Mouse (Mus musculus): ENCODE data around the gene Adam15. TPM values are rescaled to one million over a fixed set of nuclear protein-coding genes. Genes with fewer than 3 reads are reported as not detected.

Gene Adam15
- polyA plus RNA-seq, 1 experiment from 2014 or later = 74.6 TPM

DNA sequence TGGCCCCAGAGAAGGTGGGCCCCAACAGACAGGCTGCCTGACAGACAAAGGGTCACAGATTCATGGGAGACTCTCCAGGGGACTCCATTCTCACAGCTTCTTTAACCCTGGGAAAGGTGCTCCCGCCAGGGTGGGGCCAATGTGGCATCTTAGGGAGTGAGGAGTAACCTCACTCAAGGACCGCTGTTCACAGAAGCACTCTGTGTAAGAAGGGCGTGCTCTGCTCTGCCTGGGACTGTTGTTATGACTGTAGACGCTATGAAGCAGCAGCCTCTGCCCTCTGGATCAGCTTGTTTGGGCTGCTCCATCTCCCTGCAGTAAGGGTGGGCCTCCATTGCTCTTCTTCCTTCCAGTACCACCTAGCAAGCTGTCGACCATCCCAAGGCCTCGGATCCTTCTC is 45.4 kb downstream of the Adam15 start:
- Histone ChIP-seq H3K36me3 (ENCODE audit: control insufficient read depth, insufficient read depth, low read length) (no peaks in the 10 kb centered on the region), H3K4me1 (ENCODE audit: control insufficient read depth, insufficient read depth, low read depth, low read length) (0 out of 2 replicates have a peak, but pooled peaks cover 2% of the 10 kb centered on the region), H3K4me3 (ENCODE audit: low read length) (no peak overlapping the region), H3K27me3 (replicated peaks; ENCODE audit: control insufficient read depth, insufficient read depth, low read length) (no peaks in the 10 kb centered on the region), H3K27ac (ENCODE audit: low read depth, low read length) (no peak overlapping the region), H3K4me2 (ENCODE audit: low read length) (no peak overlapping the region), H3K9ac (ENCODE audit: low read depth, low read length) (no peak overlapping the region), H3K9me3 (ENCODE audit: control insufficient read depth, low read length) (no peaks in the 10 kb centered on the region)
- 65% methylated on average over 6 of the region's 6 CpGs for WGBS
- ATAC-seq = no peak

- WGBS = 61% methylated on average over 2 of the region's 2 CpGs
- Histone ChIP-seq H3K4me2 (ENCODE audit: low read length) (no peak overlapping the region), H3K27me3 (replicated peaks; ENCODE audit: control insufficient read depth, insufficient read depth, low read length) (no peaks in the 10 kb centered on the region; the same call in 1 of the 2 replicates), H3K4me3 (ENCODE audit: low read length) (no peak overlapping the region), H3K9me3 (ENCODE audit: control insufficient read depth, low read length) (no peaks in the 10 kb centered on the region), H3K4me1 (ENCODE audit: control insufficient read depth, insufficient read depth, low read depth, low read length) (0 out of 2 replicates have a peak, but pooled peaks cover 2% of the 10 kb centered on the region), H3K27ac (ENCODE audit: low read depth, low read length) (no peak overlapping the region), H3K9ac (ENCODE audit: low read depth, low read length) (no peak overlapping the region), H3K36me3 (ENCODE audit: control insufficient read depth, insufficient read depth, low read length) (no peaks in the 10 kb centered on the region)
- ATAC-seq = no peak
Measured at GRCm38 (mm10) chr3:89300514-89300913, 49.3 kb downstream of the Adam15 start.

- no peaks in the 10 kb centered on the region for H3K36me3 ChIP-seq (ENCODE audit: control insufficient read depth, insufficient read depth, low read length)
- 65% methylated on average over 1 of the region's 1 CpGs for WGBS
- no peak for ATAC-seq
Measured at GRCm38 (mm10) chr3:89300071-89300470, 49.7 kb downstream of the Adam15 start.

GRCm38 (mm10) chr3:89299499-89299898 is 50.3 kb downstream of the Adam15 start:
- peak; percentile 37; the same call in 1 of the 2 replicates for ATAC-seq
- peak overlapping the region; percentile 53 for H3K4me2 ChIP-seq (ENCODE audit: low read length)
- H3K9ac ChIP-seq (ENCODE audit: low read depth, low read length) = peak overlapping the region; percentile 33; the same call in 1 of the 2 replicates
- WGBS = 2% methylated on average over 14 of the region's 14 CpGs
- peak overlapping the region; percentile 11; the same call in 1 of the 2 replicates for H3K4me3 ChIP-seq (ENCODE audit: low read length)
- H3K4me1 ChIP-seq (ENCODE audit: control insufficient read depth, insufficient read depth, low read depth, low read length) = 0 out of 2 replicates have a peak, but pooled peaks cover 2% of the 10 kb centered on the region
- H3K9me3 ChIP-seq (ENCODE audit: control insufficient read depth, low read length) = no peaks in the 10 kb centered on the region
- no peaks in the 10 kb centered on the region for H3K36me3 ChIP-seq (ENCODE audit: control insufficient read depth, insufficient read depth, low read length)
- no peaks in the 10 kb centered on the region; the same call in 1 of the 2 replicates for H3K27me3 ChIP-seq (replicated peaks; ENCODE audit: control insufficient read depth, insufficient read depth, low read length)
- no peak overlapping the region for H3K27ac ChIP-seq (ENCODE audit: low read depth, low read length)

More at GRCm38 (mm10) chr3:89300071-89300470, 49.7 kb downstream of the Adam15 start:
- Histone ChIP-seq H3K27ac (ENCODE audit: low read depth, low read length) (no peak overlapping the region), H3K4me1 (ENCODE audit: control insufficient read depth, insufficient read depth, low read depth, low read length) (0 out of 2 replicates have a peak, but pooled peaks cover 2% of the 10 kb centered on the region), H3K27me3 (replicated peaks; ENCODE audit: control insufficient read depth, insufficient read depth, low read length) (no peaks in the 10 kb centered on the region; the same call in 1 of the 2 replicates), H3K9me3 (ENCODE audit: control insufficient read depth, low read length) (no peaks in the 10 kb centered on the region), H3K9ac (ENCODE audit: low read depth, low read length) (no peak overlapping the region), H3K4me3 (ENCODE audit: low read length) (no peak overlapping the region), H3K4me2 (ENCODE audit: low read length) (peak overlapping the region; percentile 53)

- H3K36me3 ChIP-seq (ENCODE audit: control insufficient read depth, insufficient read depth, low read length) = no peaks in the 10 kb centered on the region
- WGBS = 84% methylated on average over 6 of the region's 6 CpGs
- H3K4me3 ChIP-seq (ENCODE audit: low read length) = no peak overlapping the region
- H3K9me3 ChIP-seq (ENCODE audit: control insufficient read depth, low read length) = no peaks in the 10 kb centered on the region
- no peaks in the 10 kb centered on the region; the same call in 1 of the 2 replicates for H3K27me3 ChIP-seq (replicated peaks; ENCODE audit: control insufficient read depth, insufficient read depth, low read length)
- ATAC-seq = no peak
- no peak overlapping the region for H3K27ac ChIP-seq (ENCODE audit: low read depth, low read length)
- no peak overlapping the region for H3K4me2 ChIP-seq (ENCODE audit: low read length)
- H3K4me1 ChIP-seq (ENCODE audit: control insufficient read depth, insufficient read depth, low read depth, low read length) = 0 out of 2 replicates have a peak, but pooled peaks cover 2% of the 10 kb centered on the region
- H3K9ac ChIP-seq (ENCODE audit: low read depth, low read length) = no peak overlapping the region
Measured at GRCm38 (mm10) chr3:89298908-89299307, 50.9 kb downstream of the Adam15 start.

GRCm38 (mm10) chr3:89296761-89297396 is 52.9 kb downstream of the Adam15 start:
- ATAC-seq = no peak
- Histone ChIP-seq H3K27me3 (replicated peaks; ENCODE audit: control insufficient read depth, insufficient read depth, low read length) (no peaks in the 10 kb centered on the region; the same call in 1 of the 2 replicates), H3K9me3 (ENCODE audit: control insufficient read depth, low read length) (no peaks in the 10 kb centered on the region), H3K4me2 (ENCODE audit: low read length) (no peak overlapping the region), H3K4me3 (ENCODE audit: low read length) (no peak overlapping the region), H3K27ac (ENCODE audit: low read depth, low read length) (no peak overlapping the region), H3K4me1 (ENCODE audit: control insufficient read depth, insufficient read depth, low read depth, low read length) (0 out of 2 replicates have a peak, but pooled peaks cover 2% of the 10 kb centered on the region), H3K9ac (ENCODE audit: low read depth, low read length) (no peak overlapping the region), H3K36me3 (ENCODE audit: control insufficient read depth, insufficient read depth, low read length) (no peaks in the 10 kb centered on the region)
- WGBS = 81% methylated on average over 11 of the region's 11 CpGs

GRCm38 (mm10) chr3:89295685-89296230 is 54.0 kb downstream of the Adam15 start:
- no peak overlapping the region for H3K4me3 ChIP-seq (ENCODE audit: low read length)
- no peak overlapping the region for H3K4me2 ChIP-seq (ENCODE audit: low read length)
- 75% methylated on average over 8 of the region's 8 CpGs for WGBS
- no peaks in the 10 kb centered on the region; the same call in 1 of the 2 replicates for H3K27me3 ChIP-seq (replicated peaks; ENCODE audit: control insufficient read depth, insufficient read depth, low read length)
- H3K36me3 ChIP-seq (ENCODE audit: control insufficient read depth, insufficient read depth, low read length) = no peaks in the 10 kb centered on the region
- ATAC-seq = no peak
- no peaks in the 10 kb centered on the region for H3K9me3 ChIP-seq (ENCODE audit: control insufficient read depth, low read length)
- H3K4me1 ChIP-seq (ENCODE audit: control insufficient read depth, insufficient read depth, low read depth, low read length) = 0 out of 2 replicates have a peak, but pooled peaks cover 2% of the 10 kb centered on the region
- H3K27ac ChIP-seq (ENCODE audit: low read depth, low read length) = no peak overlapping the region
- H3K9ac ChIP-seq (ENCODE audit: low read depth, low read length) = no peak overlapping the region

GRCm38 (mm10) chr3:89294195-89294594 is 55.6 kb downstream of the Adam15 start:
- Histone ChIP-seq H3K9ac (ENCODE audit: low read depth, low read length) (no peak overlapping the region), H3K9me3 (ENCODE audit: control insufficient read depth, low read length) (no peaks in the 10 kb centered on the region), H3K4me1 (ENCODE audit: control insufficient read depth, insufficient read depth, low read depth, low read length) (no peaks in the 10 kb centered on the region), H3K4me2 (ENCODE audit: low read length) (no peak overlapping the region), H3K4me3 (ENCODE audit: low read length) (no peak overlapping the region), H3K27me3 (replicated peaks; ENCODE audit: control insufficient read depth, insufficient read depth, low read length) (no peaks in the 10 kb centered on the region; the same call in 1 of the 2 replicates), H3K27ac (ENCODE audit: low read depth, low read length) (no peak overlapping the region), H3K36me3 (ENCODE audit: control insufficient read depth, insufficient read depth, low read length) (no peaks in the 10 kb centered on the region)
- 82% methylated on average over 5 of the region's 5 CpGs for WGBS
- no peak for ATAC-seq

GRCm38 (mm10) chr3:89293247-89293918 is 56.4 kb downstream of the Adam15 start:
- H3K4me1 ChIP-seq (ENCODE audit: control insufficient read depth, insufficient read depth, low read depth, low read length) = no peaks in the 10 kb centered on the region
- no peaks in the 10 kb centered on the region for H3K36me3 ChIP-seq (ENCODE audit: control insufficient read depth, insufficient read depth, low read length)
- H3K27ac ChIP-seq (ENCODE audit: low read depth, low read length) = no peak overlapping the region
- H3K4me3 ChIP-seq (ENCODE audit: low read length) = no peak overlapping the region
- no peak overlapping the region for H3K9ac ChIP-seq (ENCODE audit: low read depth, low read length)
- H3K27me3 ChIP-seq (replicated peaks; ENCODE audit: control insufficient read depth, insufficient read depth, low read length) = no peaks in the 10 kb centered on the region
- ATAC-seq = no peak
- no peaks in the 10 kb centered on the region for H3K9me3 ChIP-seq (ENCODE audit: control insufficient read depth, low read length)
- 93% methylated on average over 11 of the region's 11 CpGs for WGBS
- H3K4me2 ChIP-seq (ENCODE audit: low read length) = no peak overlapping the region
